Mouse (Mus musculus) midbrain, embryonic 12.5 days (tissue): ENCODE data around the gene Ascc2. TPM values are rescaled to one million over a fixed set of nuclear protein-coding genes. Genes with fewer than 3 reads are reported as not detected.
"Not testable (repeated sequence)": the region's sequence is repeated elsewhere in the genome, so short reads cannot be mapped to it uniquely, and the experiment has no call there.

Experiments used
- ATAC-seq: fragments of 200-750 bp; cut with Nextera tagmentation; 2 replicates; pipeline ENCODE4 v1.8.0; 2017; ENCODE audit warnings: low read depth, moderate TSS enrichment, moderate library complexity; ENCODE audit not compliant: low FRiP score
- H3K27ac ChIP-seq: fragments of 300-500 bp; sonication (generic); replicated peaks from 2 replicates; pipeline ENCODE4 v1.5.1; 2016; ENCODE audit warnings: mild to moderate bottlenecking
- H3K27me3 ChIP-seq: fragments of 300-500 bp; sonication (generic); 2 replicates; pipeline ENCODE4 v1.6.1; 2016; ENCODE audit warnings: mild to moderate bottlenecking
- H3K36me3 ChIP-seq: fragments of 300-500 bp; sonication (generic); 2 replicates; pipeline ENCODE4 v1.6.1; 2016
- H3K4me1 ChIP-seq: fragments of 300-500 bp; sonication (generic); 2 replicates; pipeline ENCODE4 v1.6.1; 2016
- H3K4me2 ChIP-seq: fragments of 300-500 bp; sonication (generic); replicated peaks from 2 replicates; pipeline ENCODE4 v1.6.1; 2016; ENCODE audit warnings: mild to moderate bottlenecking, moderate library complexity
- H3K4me3 ChIP-seq: fragments of 300-500 bp; sonication (generic); 2 replicates; pipeline ENCODE4 v1.5.1; 2016; ENCODE audit warnings: mild to moderate bottlenecking
- H3K9ac ChIP-seq: fragments of 300-500 bp; sonication (generic); replicated peaks from 2 replicates; pipeline ENCODE4 v1.6.1; 2016; ENCODE audit warnings: mild to moderate bottlenecking, moderate library complexity
- H3K9me3 ChIP-seq: fragments of 300-500 bp; sonication (generic); 2 replicates; pipeline ENCODE4 v1.6.1; 2016; ENCODE audit warnings: mild to moderate bottlenecking
- WGBS: fragments of 180-500 bp; shearing (Covaris S2); methylation state at CpG from one replicate; pipeline ENCODE4 v1.1.7; 2016; 5-methylcytosine and 5-hydroxymethylcytosine counted together
- polyA plus RNA-seq: library from polyadenylated mRNA; unstranded; fragments of >200 nt; fragmentation: Nextera tagmentation; extraction: Ambion mirVana; gene quantifications from 2 replicates; pipeline ENCODE4 v1.2.1, GENCODE M21; 2016

Gene Ascc2
- polyA plus RNA-seq, 1 experiment from 2014 or later = 30.4 TPM

GRCm38 (mm10) chr11:4636782-4637342 is 685 bp upstream of the Ascc2 start:
- Histone ChIP-seq H3K4me3 (peak overlapping the region; percentile 89; the same call in 1 of the 2 replicates), H3K4me2 (peak overlapping the region; percentile 87), H3K27me3 (0 out of 2 replicates have a peak, but pooled peaks cover 6% of the 10 kb centered on the region), H3K4me1 (peaks cover 16% of the 10 kb centered on the region), H3K36me3 (peaks cover 4% of the 10 kb centered on the region), H3K9ac (no peak overlapping the region; the same call in 1 of the 2 replicates), H3K9me3 (no peaks in the 10 kb centered on the region), H3K27ac (no peak overlapping the region)
- ATAC-seq = 0 out of 2 replicates have a peak, but pooled peaks have one; percentile 3
- WGBS = 59% methylated on average over 5 of the region's 5 CpGs

- Histone ChIP-seq H3K4me3 (peak overlapping the region; percentile 89), H3K4me2 (peak overlapping the region; percentile 87), H3K4me1 (peaks cover 16% of the 10 kb centered on the region), H3K9ac (peak overlapping the region; percentile 78), H3K27ac (no peak overlapping the region), H3K36me3 (peaks cover 11% of the 10 kb centered on the region), H3K9me3 (no peaks in the 10 kb centered on the region), H3K27me3 (0 out of 2 replicates have a peak, but pooled peaks cover 6% of the 10 kb centered on the region)
- no peak for ATAC-seq
- 31% methylated on average over 7 of the region's 7 CpGs for whole genome bisulfite sequencing
These were observed 714 bp downstream of the Ascc2 start for GRCm38 (mm10) chr11:4638261-4638660.

- peaks cover 16% of the 10 kb centered on the region for H3K4me1 ChIP-seq
These were observed 3.6 kb downstream of the Ascc2 start for GRCm38 (mm10) chr11:4641185-4641584.

GRCm38 (mm10) chr11:4643722-4644121 is 6.2 kb downstream of the Ascc2 start:
- H3K36me3 ChIP-seq = peaks cover 27% of the 10 kb centered on the region
- 64% methylated on average over 5 of the region's 5 CpGs for WGBS
- no peak overlapping the region for H3K27ac ChIP-seq
- no peak overlapping the region for H3K4me2 ChIP-seq
- H3K9me3 ChIP-seq = no peaks in the 10 kb centered on the region
- ATAC-seq = no peak
- no peak overlapping the region for H3K9ac ChIP-seq
- no peaks in the 10 kb centered on the region for H3K27me3 ChIP-seq
- no peak overlapping the region for H3K4me3 ChIP-seq
- H3K4me1 ChIP-seq = peaks cover 2% of the 10 kb centered on the region; the same call in 1 of the 2 replicates

More at GRCm38 (mm10) chr11:4641185-4641584, 3.6 kb downstream of the Ascc2 start:
- no peak for ATAC-seq
- no peaks in the 10 kb centered on the region for H3K9me3 ChIP-seq
- H3K27me3 ChIP-seq = no peaks in the 10 kb centered on the region
- peaks cover 11% of the 10 kb centered on the region for H3K36me3 ChIP-seq
- H3K4me3 ChIP-seq = no peak overlapping the region
- no peak overlapping the region for H3K27ac ChIP-seq
- no peak overlapping the region for H3K9ac ChIP-seq
- H3K4me2 ChIP-seq = no peak overlapping the region

GRCm38 (mm10) chr11:4645180-4645579 is 7.6 kb downstream of the Ascc2 start:
- not testable (repeated sequence) for H3K4me1 ChIP-seq, H3K4me3 ChIP-seq, ATAC-seq, H3K4me2 ChIP-seq, H3K9me3 ChIP-seq, H3K27me3 ChIP-seq, H3K27ac ChIP-seq, H3K9ac ChIP-seq
- WGBS = 98% methylated on average over 6 of the region's 6 CpGs
- H3K36me3 ChIP-seq = peaks cover 41% of the 10 kb centered on the region

- Histone ChIP-seq H3K9me3 (no peaks in the 10 kb centered on the region), H3K4me3 (no peak overlapping the region), H3K4me2 (no peak overlapping the region), H3K36me3 (peaks cover 48% of the 10 kb centered on the region), H3K27me3 (no peaks in the 10 kb centered on the region), H3K27ac (no peak overlapping the region), H3K4me1 (no peaks in the 10 kb centered on the region), H3K9ac (no peak overlapping the region)
- 95% methylated on average over 9 of the region's 9 CpGs for WGBS
- ATAC-seq = no peak
These were observed 8.9 kb downstream of the Ascc2 start for GRCm38 (mm10) chr11:4646409-4646808.

GRCm38 (mm10) chr11:4659818-4660217 is 22.3 kb downstream of the Ascc2 start:
- H3K27ac ChIP-seq = no peak overlapping the region
- peaks cover 62% of the 10 kb centered on the region for H3K36me3 ChIP-seq
- no peak overlapping the region for H3K4me3 ChIP-seq
- H3K9ac ChIP-seq = no peak overlapping the region
- H3K4me2 ChIP-seq = no peak overlapping the region
- H3K4me1 ChIP-seq = no peaks in the 10 kb centered on the region
- no peak for ATAC-seq
- H3K27me3 ChIP-seq = no peaks in the 10 kb centered on the region
- WGBS = 82% methylated on average over 1 of the region's 1 CpGs
- H3K9me3 ChIP-seq = no peaks in the 10 kb centered on the region

GRCm38 (mm10) chr11:4660309-4661025 is 22.9 kb downstream of the Ascc2 start:
- no peak for ATAC-seq

GRCm38 (mm10) chr11:4661324-4661723 is 23.8 kb downstream of the Ascc2 start:
- no peak overlapping the region for H3K4me3 ChIP-seq
- no peaks in the 10 kb centered on the region for H3K4me1 ChIP-seq
- H3K27me3 ChIP-seq = no peaks in the 10 kb centered on the region
- no peaks in the 10 kb centered on the region for H3K9me3 ChIP-seq
- WGBS = 92% methylated on average over 4 of the region's 4 CpGs
- H3K9ac ChIP-seq = no peak overlapping the region
- no peak overlapping the region for H3K4me2 ChIP-seq
- H3K36me3 ChIP-seq = peaks cover 53% of the 10 kb centered on the region
- ATAC-seq = no peak
- no peak overlapping the region for H3K27ac ChIP-seq

More at GRCm38 (mm10) chr11:4660309-4661025, 22.9 kb downstream of the Ascc2 start:
- Histone ChIP-seq H3K9ac (no peak overlapping the region), H3K9me3 (no peaks in the 10 kb centered on the region), H3K4me2 (no peak overlapping the region), H3K36me3 (peaks cover 61% of the 10 kb centered on the region), H3K27ac (no peak overlapping the region), H3K4me3 (no peak overlapping the region), H3K27me3 (no peaks in the 10 kb centered on the region), H3K4me1 (no peaks in the 10 kb centered on the region)
- 81% methylated on average over 7 of the region's 7 CpGs for WGBS

- Histone ChIP-seq H3K27me3 (no peaks in the 10 kb centered on the region), H3K4me1 (no peaks in the 10 kb centered on the region), H3K4me2 (no peak overlapping the region), H3K9ac (no peak overlapping the region), H3K36me3 (peaks cover 53% of the 10 kb centered on the region), H3K27ac (no peak overlapping the region), H3K4me3 (no peak overlapping the region), H3K9me3 (no peaks in the 10 kb centered on the region)
- WGBS = 85% methylated on average over 10 of the region's 10 CpGs
- no peak for ATAC-seq
These were observed 24.4 kb downstream of the Ascc2 start for GRCm38 (mm10) chr11:4661871-4662495.

GRCm38 (mm10) chr11:4662496-4662878 is 24.9 kb downstream of the Ascc2 start:
- WGBS = 94% methylated on average over 11 of the region's 11 CpGs
- Histone ChIP-seq H3K9ac (no peak overlapping the region), H3K36me3 (peaks cover 53% of the 10 kb centered on the region), H3K4me2 (no peak overlapping the region), H3K9me3 (no peaks in the 10 kb centered on the region), H3K4me3 (no peak overlapping the region), H3K27ac (no peak overlapping the region), H3K4me1 (no peaks in the 10 kb centered on the region), H3K27me3 (no peaks in the 10 kb centered on the region)
- no peak for ATAC-seq

- no peak overlapping the region for H3K9ac ChIP-seq
- no peaks in the 10 kb centered on the region for H3K4me1 ChIP-seq
- 92% methylated on average over 4 of the region's 4 CpGs for WGBS
- no peak for ATAC-seq
- no peak overlapping the region for H3K4me2 ChIP-seq
- H3K27ac ChIP-seq = no peak overlapping the region
- no peaks in the 10 kb centered on the region for H3K9me3 ChIP-seq
- peaks cover 58% of the 10 kb centered on the region for H3K36me3 ChIP-seq
- no peak overlapping the region for H3K4me3 ChIP-seq
- H3K27me3 ChIP-seq = no peaks in the 10 kb centered on the region
These were observed 34.2 kb downstream of the Ascc2 start for GRCm38 (mm10) chr11:4671736-4672135.
